Comparison of ENCODE assay signal across 8 mouse cellular contexts in the genomic region with DNA sequence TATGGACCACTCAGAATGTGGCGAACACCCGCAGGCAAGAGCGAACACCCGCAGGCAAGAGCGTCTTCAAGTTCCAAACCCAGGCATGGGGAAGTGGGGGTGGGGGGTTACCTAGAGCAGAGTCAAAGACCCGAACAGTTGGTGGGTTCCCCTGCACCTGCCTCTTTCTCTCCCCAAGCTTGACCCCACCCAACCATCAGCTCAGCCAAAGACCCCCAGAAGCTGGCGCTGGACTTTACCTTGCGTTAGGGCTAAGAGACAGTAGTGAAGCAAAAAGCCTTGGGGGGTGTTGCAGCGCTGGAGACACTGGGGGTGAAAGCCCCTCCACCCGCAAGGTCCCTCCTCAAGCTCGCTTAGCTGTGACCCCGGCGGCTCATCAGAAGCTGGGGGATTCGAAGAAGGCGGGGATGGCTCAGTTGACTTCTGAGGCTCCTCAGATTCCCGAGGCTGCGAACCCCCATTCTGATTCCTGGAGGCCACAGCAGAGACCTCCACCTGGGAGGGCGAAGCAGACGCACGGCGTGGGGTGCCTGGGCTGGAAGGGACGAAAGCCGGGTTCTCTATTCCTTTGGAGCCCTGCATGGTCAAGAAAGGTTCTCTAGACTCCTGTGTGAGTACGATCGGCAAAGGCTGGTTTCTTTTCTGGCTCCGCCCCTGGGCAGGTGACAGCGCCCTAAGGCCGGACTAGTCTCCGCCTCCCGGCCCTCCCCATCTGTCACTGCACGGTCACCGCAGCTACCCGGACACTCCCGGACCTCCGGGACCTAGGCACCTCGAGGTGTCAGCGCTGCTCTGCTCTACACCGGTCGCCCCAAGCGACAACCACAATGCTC. TPM values are rescaled to one million over a fixed set of nuclear protein-coding genes. Genes with fewer than 3 reads are reported as not detected.
DNase-seq lines count a peak whose midpoint lies in the region; ATAC-seq lines count a peak whose summit lies in the region.

A gene (minus strand): TSS at position 644 of the 833 bp plus-strand sequence.

- H3K9ac ChIP-seq in heart, embryonic 15.5 days = no peak within 1 kb of the TSS; the same call in 1 of the 2 replicates
- peak within 1 kb of the TSS; percentile 7; the same call in 1 of the 2 replicates for H3K9ac ChIP-seq in liver, embryonic 13.5 days

- peak; percentile 6 for DNase-seq in ovary, postnatal 14 days (ENCODE audit: low spot score)
- DNase-seq in ovary, adult 18-20 months (ENCODE audit: low spot score) = no peak
- DNase-seq in cerebellum, postnatal 4 days (ENCODE audit: low spot score in 2 of 2) = peak; percentile 9 to 21
- DNase-seq in kidney, postnatal 25 days = peak; percentile 74 to 81
- DNase-seq in liver, embryonic 13.5 days = peak; percentile 13
- DNase-seq in natural killer cell, adult 2 months (ENCODE audit: low spot score in 2 of 2) = peak; percentile 20 to 26
- peak; percentile 26 for DNase-seq in urinary bladder, adult 2 months (ENCODE audit: low spot score)

- no peaks in the 10 kb centered on the region for H3K9me3 ChIP-seq in heart, embryonic 15.5 days (replicated peaks)
- H3K9me3 ChIP-seq in liver, embryonic 13.5 days (replicated peaks) = no peaks in the 10 kb centered on the region

- no peak within 1 kb of the TSS for H3K27ac ChIP-seq in heart, embryonic 15.5 days
- H3K27ac ChIP-seq in liver, embryonic 13.5 days = no peak within 1 kb of the TSS

- H3K4me2 ChIP-seq in heart, embryonic 15.5 days = peak within 1 kb of the TSS; percentile 95
- H3K4me2 ChIP-seq in liver, embryonic 13.5 days = peak within 1 kb of the TSS; percentile 65

- H3K4me1 ChIP-seq in heart, embryonic 15.5 days (replicated peaks) = peaks cover 10% of the 10 kb centered on the region; the same call in 1 of the 2 replicates
- no peaks in the 10 kb centered on the region; the same call in 1 of the 2 replicates for H3K4me1 ChIP-seq in liver, embryonic 13.5 days (replicated peaks)

- H3K36me3 ChIP-seq in heart, embryonic 15.5 days = no peaks in the 10 kb centered on the region
- H3K36me3 ChIP-seq in liver, embryonic 13.5 days = no peaks in the 10 kb centered on the region

- WGBS in heart, embryonic 15.5 days = 1% methylated on average over 40 of the region's 40 CpGs
- WGBS in liver, embryonic 13.5 days (ENCODE audit: insufficient replicate concordance) = 2% methylated on average over 40 of the region's 40 CpGs

- ATAC-seq in heart, embryonic 15.5 days (replicated peaks; ENCODE audit: insufficient number of reproducible peaks, insufficient read depth, low FRiP score, low read depth) = peak; percentile 43; the same call in 1 of the 2 replicates
- peak; percentile 83 for ATAC-seq in liver, embryonic 13.5 days (ENCODE audit: low read depth)

- H3K4me3 ChIP-seq in heart, embryonic 15.5 days = peak within 1 kb of the TSS; percentile 52
- peak within 1 kb of the TSS; percentile 48 for H3K4me3 ChIP-seq in liver, embryonic 13.5 days (replicated peaks)

- H3K27me3 ChIP-seq in heart, embryonic 15.5 days = peaks cover 12% of the 10 kb centered on the region
- no peaks in the 10 kb centered on the region; the same call in 1 of the 2 replicates for H3K27me3 ChIP-seq in liver, embryonic 13.5 days

RNA-seq across cellular contexts. Expression of the gene that starts here (rescaled TPM):
- 0.19 and 0.39 TPM in 2 replicates for polyA plus RNA-seq in heart, embryonic 15.5 days (2015; fragmentation: Nextera tagmentation; extraction: Ambion mirVana)
- 0.46 and 0.50 TPM in 2 replicates for polyA plus RNA-seq in liver, embryonic 13.5 days (2015; fragmentation: Nextera tagmentation; extraction: Ambion mirVana)
- polyA plus RNA-seq in urinary bladder, adult 2 months (2012; rRNA removed) = 0.04 TPM in 2 replicates

Comparison
In these comparisons a context has a peak if more than half of its experiments do, and no peak if none do; other contexts are left out.
1. Peak in ATAC-seq, H3K4me3 ChIP-seq and H3K4me2 ChIP-seq in heart, embryonic 15.5 days; RNA of the gene not detected or under 1 TPM.
2. Peak in DNase-seq, ATAC-seq, H3K4me3 ChIP-seq, H3K9ac ChIP-seq and H3K4me2 ChIP-seq in liver, embryonic 13.5 days; RNA of the gene not detected or under 1 TPM.
3. Peak in DNase-seq in urinary bladder, adult 2 months; RNA of the gene not detected or under 1 TPM.